Mouse (Mus musculus): ENCODE measurements around the gene Ildr2.
A peak's percentile ranks its signal among the peaks of the same experiment; 100 is the strongest.

Gene Ildr2

DNA sequence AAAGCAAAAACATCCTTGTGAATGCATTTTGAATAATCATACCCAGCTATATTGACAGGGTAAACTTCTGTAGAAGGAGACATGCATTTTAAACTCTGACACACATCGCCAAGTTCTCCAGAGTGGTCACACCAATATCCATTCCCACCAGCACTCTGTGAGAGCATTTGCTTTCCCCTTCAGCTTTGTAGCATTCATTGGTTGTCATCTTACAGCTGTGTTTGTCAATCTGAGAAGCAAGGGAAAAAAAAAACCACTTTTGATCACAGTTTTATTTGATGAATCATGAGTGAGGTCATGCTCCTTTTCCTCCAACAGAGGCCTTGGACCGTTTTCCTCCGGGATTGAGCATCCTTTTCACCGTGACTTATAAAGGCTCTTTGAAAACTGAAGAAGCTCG is 89.6 kb downstream of the Ildr2 start:
- no peak for DNase-seq

DNA sequence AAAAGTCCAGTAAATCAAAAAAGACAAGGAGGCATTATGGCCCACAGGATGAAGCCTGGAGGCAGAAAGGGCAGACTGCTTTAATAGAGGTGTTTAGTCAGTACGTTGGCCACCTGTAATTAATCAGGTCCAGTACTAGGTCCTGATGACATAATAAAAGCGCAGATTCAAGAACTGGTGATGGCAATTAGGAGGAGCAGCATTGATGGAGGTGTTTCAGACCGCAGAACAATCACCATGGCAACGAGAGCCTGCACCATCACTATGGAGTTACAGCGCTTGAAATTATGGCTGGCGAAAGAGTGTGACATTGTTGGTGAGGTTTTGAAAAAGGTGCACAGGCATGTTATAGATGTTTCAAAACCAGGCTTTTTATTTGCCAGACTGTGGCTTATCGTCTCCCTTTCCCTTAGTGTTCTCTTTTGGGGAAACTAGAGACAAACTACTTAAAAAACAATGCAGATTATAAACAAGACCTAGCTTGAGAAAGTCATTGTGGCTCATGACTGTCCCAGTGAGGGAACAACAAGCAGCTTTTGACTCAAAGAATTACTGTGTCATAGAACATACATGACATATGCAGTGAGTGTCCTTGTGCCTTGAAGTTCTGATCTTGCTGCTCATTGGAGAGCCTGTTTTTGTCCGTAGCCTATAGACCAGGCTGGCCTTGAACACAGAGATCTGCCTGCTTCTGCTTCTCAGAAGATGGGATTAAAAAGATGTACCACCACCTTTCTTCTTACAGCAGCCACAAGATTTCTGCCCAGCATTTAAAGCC is 90.5 kb downstream of the Ildr2 start:
- DNase-seq, result no peak

DNA sequence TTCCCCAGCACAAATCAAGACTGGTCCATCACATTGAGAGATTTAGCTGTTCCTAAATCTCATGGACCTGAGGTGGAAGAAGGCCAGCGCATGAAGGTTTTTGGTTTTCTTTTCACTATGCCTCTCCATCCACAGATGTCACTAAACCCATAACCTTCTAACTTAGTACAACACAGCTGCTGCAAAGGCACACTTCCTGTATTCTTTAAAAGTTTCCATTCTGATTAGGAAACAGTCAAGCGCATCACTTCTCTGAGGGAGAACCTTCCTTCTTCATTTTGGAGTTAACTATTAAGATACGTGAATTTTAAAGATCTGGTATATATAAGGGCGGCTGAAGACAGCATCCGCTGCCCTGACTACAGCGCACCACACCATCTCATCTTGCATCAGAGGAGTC is 91.7 kb downstream of the Ildr2 start:
- no peak for DNase-seq

DNA sequence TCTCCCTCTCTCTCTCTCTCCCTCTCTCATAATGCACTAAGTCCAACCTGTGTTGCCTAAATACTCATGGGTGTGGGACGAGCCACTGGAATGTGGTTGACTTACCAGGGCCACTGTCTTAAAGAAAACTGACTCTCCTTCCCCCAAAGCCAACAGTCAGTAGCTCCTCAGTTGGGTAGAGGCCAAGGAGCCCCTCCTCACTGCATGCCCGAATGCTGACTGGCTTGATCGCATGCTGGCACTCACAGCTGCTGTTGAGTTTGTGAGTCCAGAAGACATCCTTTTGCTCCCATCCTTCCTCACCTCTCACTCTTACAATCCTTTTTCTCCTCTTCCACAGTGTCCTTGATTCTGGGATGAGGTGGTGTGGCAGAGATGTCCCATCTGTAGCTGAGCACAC is 93.0 kb downstream of the Ildr2 start:
- DNase-seq, result no peak

DNA sequence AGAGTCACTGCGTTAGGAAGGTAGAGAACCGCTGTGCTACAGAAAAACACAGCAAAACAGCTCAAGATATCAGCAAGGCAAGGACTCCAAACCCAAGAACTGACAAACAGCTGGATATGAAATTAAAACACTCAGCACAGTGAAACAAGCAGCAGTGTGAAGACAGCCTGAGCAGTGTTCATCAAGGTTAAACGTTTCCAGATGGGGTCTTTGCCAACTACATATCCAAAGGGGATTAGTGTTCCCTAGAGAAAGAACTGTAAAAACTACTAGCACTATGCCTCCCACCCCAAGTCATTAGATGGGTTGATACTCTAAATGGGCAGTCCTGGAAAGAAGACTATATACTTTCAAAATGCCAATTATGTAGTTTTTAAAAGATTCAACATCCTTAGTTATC is 95.4 kb downstream of the Ildr2 start:
- DNase-seq, result no peak

DNA sequence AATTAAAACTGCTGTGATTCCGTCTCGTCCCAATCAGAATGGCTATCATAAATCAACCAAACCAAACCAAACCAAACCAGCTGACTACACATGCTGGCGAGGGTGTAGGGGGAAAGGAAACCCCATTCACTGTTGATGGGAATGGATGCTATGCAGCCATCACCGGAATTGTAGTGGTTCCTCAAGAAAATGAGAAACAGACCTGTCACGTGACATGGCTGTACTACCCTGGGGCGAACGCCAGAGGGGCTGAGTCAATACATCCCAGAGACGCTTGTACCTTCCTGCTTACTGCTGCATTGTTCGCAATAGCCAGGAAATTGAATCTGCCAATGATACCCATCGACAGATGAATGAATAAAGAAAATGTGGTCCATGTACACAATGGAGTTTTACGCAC is 95.8 kb downstream of the Ildr2 start:
- no peak for DNase-seq

DNA sequence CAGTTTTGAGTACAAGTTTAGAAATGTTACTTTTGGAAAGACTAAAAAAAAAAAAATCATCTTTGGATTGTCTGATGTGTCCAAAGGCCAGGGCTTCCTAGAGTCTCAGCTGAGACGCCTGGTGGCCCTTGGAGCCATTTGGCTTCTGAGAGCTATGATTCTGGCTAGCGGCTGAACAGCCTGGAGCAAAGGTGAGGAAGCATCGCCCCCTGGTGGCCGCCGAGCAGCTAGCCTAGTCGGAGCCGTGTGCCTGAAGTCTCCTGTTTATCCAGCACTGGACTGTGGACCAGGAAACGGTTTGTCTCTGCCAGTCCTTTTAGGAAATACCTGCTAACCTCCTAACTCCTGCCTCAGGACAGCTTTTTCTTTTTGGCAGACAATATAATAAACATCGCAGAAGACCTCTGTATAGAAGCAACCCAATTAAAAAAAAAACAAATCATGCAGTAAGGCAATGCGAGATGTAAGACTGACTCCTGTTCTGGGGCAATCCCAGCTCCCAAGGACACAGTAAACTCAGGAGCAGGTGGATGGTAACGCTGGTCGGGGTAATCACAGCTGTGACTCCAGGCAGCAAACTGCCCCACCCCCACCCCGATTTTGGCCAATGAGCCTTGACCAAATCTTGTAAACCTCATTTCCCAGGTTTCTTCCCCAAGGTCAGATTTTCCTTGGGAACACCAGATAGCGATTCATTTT is 106.4 kb downstream of the Ildr2 start:
- peak; percentile 92 for DNase-seq

DNA sequence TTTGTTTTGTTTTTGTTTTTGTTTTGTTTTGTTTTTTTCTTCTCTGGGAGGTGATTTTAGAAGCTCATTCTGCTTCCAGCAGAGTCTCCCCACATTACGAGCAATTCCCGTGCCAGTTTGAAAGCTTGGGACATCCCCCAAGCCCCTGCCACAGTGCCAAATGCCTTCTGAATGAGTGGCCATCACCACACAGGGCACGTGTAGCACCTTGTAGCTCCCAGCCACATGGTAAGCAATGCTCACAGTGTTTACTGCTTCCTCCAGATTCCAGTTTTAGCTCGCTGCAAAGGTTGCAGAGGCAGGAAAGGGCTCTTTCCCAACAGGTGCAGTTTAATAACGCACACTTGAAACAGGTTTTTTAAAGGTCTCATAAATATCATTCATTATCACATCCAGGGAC is 107.0 kb downstream of the Ildr2 start:
- DNase-seq, result no peak

DNA sequence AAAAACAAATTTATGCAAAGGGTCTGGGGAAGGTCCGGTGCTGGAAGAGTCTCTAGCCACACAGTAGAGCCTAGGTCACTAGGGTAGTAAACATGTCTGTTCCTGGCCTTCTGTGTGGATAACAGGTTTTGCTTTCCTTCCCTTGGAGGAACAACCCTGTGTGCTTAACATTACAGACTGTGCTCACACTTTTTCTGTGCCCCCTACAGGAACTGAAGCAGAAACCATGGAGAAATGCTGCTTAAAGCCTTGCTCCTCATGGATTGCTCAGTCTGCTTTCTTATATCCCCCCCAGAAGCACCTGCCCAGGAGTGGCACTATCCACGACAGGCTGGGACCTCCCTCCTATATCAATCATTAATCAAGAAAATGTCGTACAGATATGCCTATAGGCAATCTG is 107.9 kb downstream of the Ildr2 start:
- DNase-seq, result no peak

DNA sequence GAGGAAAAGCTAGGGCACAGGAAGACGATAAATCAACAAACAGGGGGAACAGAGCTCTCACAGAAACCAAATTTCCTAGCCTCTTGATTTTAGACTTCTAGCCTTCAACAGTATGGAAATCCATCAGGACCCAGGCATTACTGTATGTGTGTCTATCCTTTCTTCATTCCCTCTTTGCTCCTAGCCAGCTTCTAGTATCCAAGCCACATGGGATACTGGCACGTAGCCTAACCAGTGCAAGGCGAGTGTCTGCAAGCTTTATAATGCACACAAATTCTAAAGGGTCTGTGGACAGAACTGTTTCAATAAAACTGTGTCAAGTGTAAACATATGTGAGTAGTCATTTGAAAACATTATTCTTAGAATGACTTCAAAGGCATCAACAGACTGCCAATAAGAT is 108.7 kb downstream of the Ildr2 start:
- DNase-seq, result no peak

DNA sequence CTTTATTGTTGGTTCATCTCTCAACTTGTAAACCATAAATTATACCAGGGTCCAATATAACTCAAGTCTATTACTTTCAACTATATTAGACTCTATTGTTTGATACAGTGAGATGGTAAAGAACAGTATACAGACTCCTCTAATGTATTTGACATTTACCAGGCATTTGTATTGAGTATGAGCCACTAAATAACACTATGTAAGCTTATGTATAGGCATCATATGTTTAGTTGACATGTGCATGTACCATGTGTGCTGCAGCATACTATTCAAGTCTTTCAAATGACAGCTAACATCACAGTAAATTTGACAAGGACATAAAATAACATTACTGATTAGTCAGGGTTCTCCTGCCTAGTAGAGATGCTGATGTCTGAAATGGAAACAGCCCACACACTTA is 109.2 kb downstream of the Ildr2 start:
- DNase-seq, result no peak
